Mouse (Mus musculus) megakaryocyte, embryonic 14.5 days (primary cell): ENCODE data around the gene Sdccag8.

Experiments
- FLI1 ChIP-seq: IDR thresholded peaks from 2 replicates; pipeline ENCODE4 v1.6.1; 2012; ENCODE audit warnings: low read length, inconsistent platforms, mixed read lengths
- GATA1 ChIP-seq: IDR thresholded peaks from 3 replicates; pipeline ENCODE4 v1.6.1; 2012; ENCODE audit warnings: mixed read lengths, low read length, inconsistent platforms, borderline replicate concordance

GRCm38 (mm10) chr1:177014921-177015439 lies 200.5 kb downstream of the Sdccag8 start:
- TF ChIP-seq FLI1: no peak
- TF ChIP-seq GATA1: no peak
